Mouse (Mus musculus) heart, postnatal 0 days (tissue): Measurements from ENCODE around the gene Uba6.

Source experiments
- CTCF ChIP-seq: IDR thresholded peaks from 2 replicates; pipeline ENCODE4 v1.5.1; 2016; ENCODE audit warnings: antibody characterized with exemption, control low read depth, low read depth
- EP300 ChIP-seq: IDR thresholded peaks from 2 replicates; pipeline ENCODE4 v1.6.1; 2016; ENCODE audit warnings: antibody characterized with exemption, low read depth

DNA sequence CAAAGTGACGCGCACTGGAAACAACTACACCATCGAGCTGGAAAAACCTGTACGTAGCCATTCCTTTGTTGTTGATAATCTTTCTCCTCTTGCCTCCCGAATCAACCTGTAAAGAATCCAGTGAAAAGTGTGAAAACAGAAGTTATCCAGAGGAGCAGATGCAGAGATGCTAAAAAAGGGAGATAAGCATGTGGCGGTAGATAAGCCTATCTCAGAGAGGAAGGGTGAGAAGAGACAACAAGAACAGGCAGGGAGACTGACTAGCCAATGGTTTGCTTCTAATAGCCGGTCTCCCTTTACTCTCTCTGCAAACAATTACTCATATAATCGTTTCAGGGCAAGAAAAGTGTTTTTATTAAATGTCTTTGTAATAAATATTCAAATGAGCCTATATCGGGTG, 77.8 kb downstream of the Uba6 start:
- no peak for TF ChIP-seq CTCF
- TF ChIP-seq EP300: no peak
